Mouse (Mus musculus) CD4-positive, CD25-positive, alpha-beta regulatory T cell, adult 2 months (primary cell): ENCODE data around the gene Gria1.

Experiments used
- DNase-seq: peaks from one replicate; pipeline ENCODE4 v3.0.0-alpha.2; 2012; ENCODE audit warnings: low read depth, low spot score

The Gria1 gene

DNA sequence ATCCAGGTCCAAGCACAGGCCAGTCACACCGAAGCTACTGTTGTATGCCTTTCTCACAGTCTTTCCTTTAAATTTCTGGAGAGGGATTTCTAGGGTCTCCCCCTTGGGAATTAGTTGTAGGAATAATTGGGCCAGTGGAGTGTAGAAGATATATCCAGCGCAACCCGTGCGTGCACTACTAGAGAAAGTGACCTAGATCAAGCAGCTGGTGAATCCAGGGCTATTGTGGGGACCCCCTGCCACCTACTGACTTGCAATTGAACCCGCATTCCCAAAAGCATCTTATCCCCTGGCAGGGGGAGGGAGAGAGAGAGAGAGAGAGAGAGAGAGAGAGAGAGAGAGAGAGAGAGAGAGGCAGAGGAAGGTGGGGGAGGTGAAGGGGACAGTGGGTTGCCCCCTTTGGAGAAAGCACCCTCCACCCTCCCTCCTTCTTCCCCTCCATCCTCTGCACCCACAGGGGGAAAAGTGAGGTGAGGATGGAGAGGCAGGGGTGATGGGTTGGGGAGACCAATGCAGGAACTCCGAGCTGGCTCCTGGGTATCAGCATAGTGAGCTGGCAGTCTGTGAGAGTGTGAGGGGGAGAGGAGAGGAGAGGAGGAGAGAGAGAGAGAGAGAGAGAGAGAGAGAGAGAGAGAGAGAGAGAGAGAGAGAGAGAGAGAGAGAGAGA is at the start of gene Gria1:
Gene Gria1 (plus strand): TSS at position 364 of the 667 bp plus-strand sequence.
- DNase-seq = no peak

DNA sequence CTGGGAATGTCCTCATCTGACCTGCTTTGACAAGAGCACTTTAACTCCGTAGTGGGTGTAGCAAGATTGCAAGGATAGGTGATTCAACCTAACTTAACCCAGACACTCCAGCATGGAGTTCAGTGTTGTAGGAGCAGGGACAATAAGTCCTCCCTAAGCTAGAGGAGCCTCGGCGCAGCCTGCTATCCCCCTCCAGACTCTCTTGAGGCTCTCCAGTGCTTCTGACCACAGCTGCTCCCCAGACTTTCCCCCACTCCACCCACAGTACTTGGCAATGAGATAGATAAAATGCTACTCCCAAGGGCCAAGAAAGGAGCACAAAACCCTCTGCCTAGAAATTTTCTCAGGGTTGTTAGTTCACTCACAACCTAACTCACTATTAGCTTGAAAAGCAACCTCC is 49.4 kb upstream of the Gria1 start:
- DNase-seq = no peak

DNA sequence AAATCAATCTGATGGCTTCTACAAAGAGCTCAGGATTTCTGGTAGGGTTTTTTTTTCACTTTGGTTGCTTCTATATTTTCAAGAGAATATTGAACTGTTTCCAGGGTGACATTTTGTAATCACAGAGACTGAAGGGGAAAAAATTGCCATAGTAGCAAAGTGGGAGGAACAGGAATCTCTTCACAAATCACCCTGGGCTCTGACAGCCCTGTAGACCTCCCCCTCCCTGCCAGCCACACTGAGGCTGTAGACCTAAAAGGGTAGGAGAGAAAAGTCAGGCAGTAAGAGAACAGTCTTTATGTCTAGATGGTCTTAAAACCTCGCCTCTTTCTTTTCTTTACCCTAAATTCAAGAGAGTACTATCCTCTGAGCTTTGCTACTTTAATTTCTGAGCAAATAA is 38.4 kb upstream of the Gria1 start:
- no peak for DNase-seq

DNA sequence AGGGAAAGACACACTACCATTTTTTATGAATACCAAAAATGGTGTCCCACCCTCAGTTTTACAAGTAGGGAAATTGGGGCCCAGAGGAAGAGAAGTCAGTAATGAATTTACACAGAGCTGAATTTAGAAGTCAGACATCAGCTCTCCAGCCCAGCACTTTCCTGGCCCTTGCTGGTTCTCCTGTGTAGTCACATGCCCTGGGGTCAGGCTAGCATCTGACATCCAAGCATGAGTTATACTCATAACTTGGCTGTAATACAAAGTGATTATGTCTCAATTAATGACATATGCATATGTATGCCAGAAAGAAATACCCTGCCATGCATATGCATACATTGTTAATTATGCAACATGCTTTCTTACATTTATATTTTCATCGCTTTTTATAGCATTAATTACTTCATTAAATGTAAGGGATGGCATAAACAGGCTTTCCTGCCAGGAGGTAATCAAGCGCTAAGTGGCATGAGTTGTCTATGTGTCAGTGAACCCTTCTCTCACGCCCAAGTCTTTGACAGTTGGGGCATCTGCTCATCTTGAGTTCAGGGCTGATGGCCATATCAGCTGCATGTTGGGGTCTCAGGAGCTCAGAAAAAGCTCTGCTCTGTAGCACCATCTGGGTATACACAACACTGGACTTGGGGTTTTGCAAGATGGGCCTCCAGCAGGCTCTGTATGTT is 26.7 kb upstream of the Gria1 start:
- DNase-seq = no peak

DNA sequence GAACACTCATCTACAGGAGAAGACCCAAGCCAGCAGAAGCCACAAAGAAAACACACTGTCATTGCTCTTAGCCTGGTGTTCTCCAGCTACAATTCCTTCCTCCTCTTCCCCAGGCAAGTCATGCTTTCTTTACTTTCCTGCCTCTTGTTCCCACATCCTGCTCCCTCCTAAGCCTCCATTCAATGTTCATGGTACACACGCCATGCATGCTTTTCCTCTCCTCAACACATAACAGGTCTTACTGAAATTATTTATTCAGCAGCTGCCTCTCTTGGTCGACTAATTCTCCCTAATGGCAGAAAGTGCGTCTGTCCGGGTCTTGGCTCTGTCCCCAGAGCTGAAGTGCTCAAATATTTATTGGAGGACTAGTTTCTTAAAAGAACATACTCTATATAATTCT is 25.7 kb upstream of the Gria1 start:
- no peak for DNase-seq

DNA sequence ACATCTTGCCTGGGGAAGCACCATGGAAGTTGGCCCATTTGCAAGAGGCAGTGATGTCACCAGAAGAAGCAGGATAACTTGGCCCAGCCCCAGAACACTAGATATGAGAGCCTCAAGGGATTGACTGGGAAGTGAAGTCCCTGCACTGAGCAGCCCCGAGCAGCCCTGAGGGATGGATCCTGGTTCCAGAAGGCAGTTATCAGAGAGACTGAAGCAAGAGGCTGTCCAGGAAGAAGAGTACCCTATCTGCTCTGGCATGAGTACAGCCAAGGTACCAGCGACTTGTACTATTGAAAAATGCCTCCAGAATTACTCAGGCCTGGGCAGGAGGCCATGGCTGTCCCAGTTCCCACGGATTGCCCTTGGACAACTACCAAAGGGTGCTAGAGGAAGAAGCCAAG is 11.6 kb upstream of the Gria1 start:
- no peak for DNase-seq

DNA sequence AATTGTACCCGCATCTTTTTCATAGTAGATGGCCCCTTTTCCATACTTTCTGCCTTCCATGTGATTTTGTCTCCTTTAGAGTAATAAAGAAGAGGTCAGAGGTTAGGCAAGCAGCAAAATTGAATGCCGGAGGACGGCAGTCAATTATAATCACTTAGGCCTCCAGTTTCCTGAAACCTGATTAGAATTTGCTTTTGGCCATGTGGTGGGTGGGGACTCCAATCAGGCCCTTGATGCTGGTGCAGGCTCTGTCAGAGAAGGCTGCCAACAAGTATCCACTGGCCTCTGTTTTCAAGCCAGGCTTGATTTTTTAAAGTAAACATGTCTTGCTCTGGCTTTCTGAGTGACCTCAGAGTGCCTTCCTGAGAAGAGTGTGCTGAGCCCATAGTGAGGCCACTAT is 6.6 kb upstream of the Gria1 start:
- DNase-seq = no peak

DNA sequence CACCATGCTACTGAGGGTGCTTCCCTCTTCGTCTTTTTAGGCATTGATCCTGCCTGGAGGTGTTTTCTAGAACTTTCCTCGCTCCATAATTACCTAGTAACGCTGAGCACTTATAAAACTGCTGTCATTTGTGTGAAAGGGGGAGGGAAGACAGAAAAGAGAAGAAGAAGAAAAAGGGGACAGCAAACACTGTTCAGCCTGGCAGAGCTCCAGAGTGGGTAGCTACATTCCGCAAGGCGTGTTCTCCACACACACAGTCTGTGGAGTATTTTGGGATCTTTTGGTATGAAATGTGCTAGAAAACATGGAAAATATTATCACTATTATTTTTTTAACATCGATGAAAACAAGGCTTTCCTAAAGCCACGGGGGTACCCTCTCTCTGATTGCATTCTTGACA is 5.8 kb upstream of the Gria1 start:
- no peak for DNase-seq

DNA sequence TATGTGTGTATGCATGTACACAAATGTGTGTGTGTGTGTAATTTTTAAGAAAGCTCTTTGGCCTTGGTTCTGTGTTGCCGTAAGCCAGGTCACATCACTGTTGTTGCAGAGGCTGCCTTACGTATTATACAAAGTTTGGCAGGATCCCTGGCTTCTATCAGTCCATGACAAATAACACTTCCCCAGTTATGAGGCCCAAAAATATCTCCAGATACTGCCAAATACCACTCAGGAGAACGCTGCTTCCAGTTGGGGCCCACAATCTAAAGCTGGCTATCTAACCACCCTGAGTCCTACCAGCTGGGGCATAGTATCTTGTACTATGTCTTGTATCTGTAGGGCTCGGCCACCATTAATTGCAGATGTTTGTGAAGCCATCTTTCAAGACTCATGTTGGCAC is 3.4 kb upstream of the Gria1 start:
- DNase-seq = no peak

DNA sequence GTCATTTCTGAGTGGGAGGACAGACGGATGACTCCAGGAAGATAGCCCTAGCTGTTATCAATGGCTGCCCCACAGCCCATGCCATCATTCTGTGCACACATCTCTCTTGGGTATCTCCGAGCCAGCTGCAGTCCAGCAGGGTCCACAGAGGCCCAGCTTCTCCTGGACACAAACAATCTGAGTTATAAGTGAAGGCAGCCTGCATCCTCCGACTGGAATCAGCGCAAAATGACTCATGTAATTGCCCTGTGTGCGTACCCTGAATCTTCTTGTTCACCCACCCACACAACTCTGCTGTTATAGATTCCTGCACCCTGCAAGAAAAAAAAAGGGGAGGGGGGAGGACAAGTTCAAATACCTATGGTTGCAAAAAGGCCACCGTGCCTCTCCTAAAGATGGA is 576 bp upstream of the Gria1 start:
- no peak for DNase-seq

DNA sequence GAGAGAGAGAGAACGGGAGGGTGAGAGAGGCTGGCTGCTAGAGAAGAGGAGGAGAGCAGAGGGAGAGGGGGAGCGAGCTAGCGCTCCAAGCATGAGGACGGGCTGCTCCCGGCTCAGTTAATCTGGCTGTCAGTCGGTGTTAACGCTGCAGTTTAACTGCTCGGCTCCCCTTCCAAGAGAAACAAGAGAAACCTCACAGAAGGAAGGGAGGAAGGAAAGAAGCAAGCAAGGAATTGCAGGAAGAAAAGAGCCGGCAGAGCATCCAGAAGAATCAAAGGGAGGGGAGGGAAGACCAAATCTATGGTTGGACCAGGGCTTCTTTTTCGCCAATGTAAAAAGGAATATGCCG is 478 bp downstream of the Gria1 start:
- no peak for DNase-seq

DNA sequence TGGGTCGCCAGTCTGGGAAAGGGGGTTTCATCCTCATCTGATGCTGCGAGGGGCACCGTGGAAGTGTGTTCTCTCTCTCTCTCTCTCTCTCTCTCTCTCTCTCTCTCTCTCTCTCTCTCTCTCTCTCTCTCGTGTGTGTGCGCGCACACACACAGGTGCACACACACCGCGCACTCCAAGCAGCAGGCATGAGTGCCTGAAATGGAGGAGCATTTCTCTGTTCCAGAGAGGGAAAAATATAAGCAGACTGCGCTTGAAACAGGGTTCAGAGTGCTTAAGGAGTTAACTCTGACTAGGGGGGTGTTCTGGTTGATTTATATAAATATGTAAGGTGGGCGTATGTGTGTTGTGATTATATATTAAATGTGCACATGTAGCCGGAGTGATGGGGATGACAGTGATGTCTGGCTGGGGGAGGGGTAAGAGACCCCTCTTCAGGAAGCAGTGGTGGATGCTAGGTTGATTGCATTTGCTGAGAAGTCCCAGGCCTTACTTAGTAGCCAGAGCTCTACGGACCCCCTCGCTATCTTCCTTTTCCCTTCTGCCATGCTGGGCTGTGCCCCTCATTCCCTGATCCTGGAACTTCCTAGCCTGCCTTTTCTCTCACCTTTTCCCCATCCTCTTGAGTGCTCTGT is 1.2 kb downstream of the Gria1 start:
- no peak for DNase-seq

DNA sequence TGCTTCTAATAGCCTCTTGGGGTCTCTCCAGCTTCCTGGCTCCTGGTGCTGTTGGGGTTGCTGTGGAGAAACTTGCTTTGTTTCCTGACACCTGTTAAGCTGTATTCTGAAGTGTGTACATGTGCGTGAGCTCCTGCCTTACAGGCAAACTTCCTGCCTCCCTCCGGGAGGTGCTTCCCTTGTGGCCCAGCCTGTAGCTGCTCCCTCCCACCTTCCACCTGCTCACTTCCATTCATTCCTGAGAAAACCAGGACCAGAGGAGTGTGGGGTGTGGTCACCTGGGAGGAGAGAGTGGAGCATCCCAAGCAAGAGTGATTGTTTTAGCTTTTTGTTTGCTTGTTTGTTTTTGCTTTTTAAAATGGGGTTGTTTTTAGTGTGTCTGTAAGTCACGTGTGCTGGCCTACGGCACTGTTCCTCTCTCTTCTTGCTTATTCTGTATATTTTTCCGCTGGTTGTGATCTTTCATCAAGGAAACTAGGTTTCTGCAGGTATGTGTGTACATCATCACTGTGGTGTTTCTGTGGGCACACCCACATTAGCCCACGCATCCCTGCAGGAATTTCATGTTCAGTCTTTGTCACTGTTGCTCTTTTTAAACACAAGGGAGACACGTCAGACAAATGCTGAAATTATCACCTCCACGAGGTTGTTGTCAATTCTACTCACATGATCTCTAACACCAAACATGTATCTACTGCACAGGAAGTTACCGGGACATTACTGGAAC is 2.4 kb downstream of the Gria1 start:
- no peak for DNase-seq

DNA sequence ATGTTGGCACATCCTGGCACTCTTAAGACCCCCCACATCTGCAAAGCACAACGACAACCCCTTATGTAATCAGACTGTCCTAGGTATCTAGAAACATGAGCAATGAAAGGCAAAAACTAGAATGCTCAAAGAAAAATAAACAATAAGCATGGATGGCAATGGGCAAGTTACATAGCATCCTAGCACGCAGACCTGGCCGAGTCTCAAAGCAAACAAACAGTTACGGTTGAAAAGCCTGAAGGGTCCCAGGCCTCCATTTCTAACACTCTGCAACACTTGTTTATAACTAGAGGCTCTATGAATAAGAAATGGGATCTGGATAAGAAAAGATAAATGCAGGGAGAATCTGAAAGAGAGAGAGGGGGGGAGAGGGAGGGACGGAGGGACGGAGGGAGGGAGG is 3.2 kb downstream of the Gria1 start:
- DNase-seq = no peak

DNA sequence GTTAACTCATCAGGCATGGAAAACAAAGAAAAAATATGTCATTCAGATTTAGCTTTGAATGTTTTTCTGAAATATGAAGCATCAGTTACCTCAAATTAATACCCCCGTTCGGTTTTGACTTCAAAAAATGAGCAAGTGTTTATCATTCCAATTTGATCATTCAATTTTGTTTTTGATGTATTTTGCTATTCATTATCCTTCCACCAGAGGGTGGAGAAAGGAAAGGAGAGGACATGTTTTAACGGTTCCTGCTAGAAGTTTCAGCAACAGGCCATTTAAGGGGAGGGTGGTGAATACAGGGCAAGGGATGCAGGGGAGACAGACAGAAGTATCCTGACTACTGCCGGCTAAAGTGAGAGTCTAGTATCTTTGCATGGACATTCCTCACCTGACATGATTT is 7.3 kb downstream of the Gria1 start:
- DNase-seq = no peak

DNA sequence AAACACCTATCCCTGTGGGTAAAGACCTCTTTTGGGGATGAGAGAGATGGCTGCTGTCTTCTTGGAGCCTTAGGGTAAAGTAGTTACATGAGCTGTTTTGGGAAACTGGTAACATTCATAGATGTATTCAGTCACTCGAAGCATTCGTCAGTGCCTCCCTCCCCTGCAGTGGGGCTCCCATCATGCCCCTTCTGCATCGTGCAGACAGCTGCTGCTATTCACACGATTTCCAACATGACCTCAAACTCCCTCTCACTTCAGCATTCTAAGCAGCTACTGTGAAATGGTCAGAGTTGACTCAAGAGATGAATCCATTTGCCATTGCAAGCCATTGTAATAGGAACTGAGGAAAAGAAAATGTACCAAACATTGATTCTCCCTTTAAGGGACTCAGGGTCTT is 11.2 kb downstream of the Gria1 start:
- DNase-seq = no peak

DNA sequence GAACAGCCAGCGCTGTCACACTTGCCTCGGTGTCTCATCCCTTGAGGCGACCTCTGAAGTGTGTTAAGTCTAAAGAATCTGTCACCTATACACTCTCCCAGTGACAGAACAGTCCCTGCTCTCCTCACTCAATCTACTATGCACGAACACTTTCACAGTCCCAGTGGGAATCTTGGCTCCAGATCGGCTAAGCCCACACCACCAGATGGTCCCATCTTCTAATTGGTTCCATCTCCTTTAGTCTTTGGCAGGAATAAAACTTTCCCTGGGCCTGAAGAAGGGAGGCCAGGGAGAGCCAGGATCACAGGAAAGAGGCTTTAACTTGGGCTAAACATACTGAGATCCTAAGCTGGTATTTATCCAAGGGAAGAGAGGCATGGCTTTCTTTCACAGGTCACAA is 19.3 kb downstream of the Gria1 start:
- DNase-seq = no peak

DNA sequence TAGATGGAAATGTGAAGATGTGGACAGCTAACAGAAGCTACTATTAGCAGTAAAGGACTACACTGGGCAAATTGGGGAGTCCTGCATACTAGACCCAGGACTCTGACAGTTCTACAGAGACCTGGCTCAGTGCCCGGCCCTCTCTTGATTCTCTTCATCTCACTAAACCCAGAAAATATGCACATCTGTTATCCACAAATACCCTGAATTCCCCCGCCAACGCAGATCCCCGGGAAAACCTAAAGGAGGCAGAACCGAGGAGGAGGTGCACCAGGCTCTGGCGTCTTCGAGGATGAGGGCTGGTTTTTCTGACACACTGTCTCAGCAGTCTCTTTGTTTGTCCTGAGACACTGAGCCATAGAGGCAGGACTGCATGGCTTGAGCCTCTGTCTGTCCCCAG is 27.6 kb downstream of the Gria1 start:
- DNase-seq = no peak

DNA sequence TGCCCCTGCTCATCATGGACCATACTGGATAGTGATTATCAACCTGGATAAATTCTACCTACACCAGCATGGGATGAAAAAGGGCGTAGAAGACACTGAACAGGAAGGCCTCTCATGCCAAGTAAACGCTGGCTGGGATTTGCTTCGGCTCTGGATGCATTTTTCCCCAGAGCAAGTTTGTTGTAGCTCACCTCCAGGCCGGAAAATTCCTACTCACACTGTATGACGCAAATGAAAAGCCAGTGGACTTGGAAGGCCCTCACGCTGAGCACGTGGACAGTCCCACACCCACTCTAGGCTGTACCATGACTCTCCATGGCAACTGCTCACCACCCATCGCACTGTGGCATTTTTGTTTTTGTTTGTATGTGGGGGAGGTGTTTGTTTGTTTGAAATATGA is 28.1 kb downstream of the Gria1 start:
- no peak for DNase-seq

DNA sequence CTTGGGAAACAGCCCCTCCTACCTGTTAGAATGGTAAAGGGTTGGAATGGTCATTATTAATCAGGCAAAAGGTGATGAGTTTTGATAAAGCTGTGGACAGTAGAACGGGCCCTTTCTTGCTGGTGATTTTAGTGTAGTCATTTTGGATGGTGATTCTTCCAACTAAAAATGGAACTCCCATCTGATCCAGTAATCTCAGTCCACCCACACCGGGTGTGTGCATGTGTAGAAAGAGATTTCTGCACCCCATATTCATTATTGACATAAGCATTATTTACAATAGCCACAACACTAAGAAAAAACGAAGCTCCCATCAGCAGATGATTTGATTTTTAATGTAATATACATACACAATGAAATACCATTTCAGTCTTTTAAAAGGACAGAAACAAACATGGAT is 30.9 kb downstream of the Gria1 start:
- DNase-seq = no peak

DNA sequence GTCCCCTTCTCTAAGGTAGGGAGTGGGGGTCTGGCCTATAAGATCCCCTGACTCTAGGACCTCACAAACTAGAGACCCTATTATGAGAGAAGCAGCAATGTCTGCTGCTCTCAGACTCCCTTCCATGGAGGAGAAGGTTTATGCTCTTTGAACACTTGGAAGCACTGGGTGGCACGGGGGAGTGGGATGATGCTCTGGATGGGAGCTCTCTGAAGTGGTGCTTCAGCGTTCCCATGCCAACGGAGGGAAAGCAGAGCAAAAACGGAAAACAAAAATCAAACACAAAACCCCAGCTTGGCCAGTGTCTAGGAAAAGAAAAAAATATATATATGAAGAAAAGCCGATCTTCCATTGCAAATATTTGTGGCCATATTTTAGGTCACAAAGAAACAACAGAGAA is 33.0 kb downstream of the Gria1 start:
- no peak for DNase-seq

DNA sequence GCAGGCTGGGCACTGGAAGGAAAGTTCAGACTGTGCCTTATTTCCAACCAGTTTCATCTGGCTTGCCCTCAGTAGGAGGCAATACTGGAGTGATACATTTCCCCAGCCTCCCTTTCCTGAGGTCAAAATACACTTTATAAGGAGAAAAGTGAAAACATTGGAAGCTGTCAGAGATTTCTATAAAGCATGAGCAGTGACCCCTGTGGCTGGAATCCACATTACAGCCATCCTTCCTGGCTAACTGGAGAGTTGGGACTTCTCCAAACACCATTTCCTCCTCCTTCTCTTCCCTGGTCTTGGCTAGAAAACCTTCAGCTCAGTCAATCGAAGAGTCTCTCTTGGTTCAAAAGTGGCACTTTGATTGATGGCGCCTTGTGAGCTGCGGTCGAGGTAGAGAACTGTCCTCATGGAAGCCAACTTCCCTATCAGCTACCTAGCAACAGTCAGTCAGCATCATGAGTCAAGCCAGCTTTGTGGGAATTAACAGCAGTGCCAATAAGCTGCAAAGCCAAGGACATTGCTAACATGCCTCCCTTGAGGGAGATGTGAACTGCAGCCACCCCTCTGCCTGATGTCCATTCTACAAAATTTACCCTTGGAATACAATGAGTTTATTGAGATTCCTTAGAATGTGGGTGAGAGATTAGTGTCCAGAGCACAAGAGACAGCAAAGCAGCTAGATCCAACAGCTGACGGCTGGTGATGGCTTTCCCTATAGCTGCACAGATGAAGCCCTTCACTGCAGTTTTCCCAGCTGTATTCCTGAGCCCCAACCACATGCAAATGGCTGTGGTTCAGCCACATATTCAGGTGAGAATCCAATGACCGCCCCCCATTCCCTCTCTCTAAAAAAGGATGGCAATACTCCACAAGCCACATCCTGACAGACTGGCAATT is 40.7 kb downstream of the Gria1 start:
- no peak for DNase-seq
